Mouse (Mus musculus): Measurements from ENCODE around the gene Gna15. TPM values are rescaled to one million over a fixed set of nuclear protein-coding genes. Genes with fewer than 3 reads are reported as not detected.

The Gna15 gene
- not detected for polyA plus RNA-seq (2014; fragmentation: Illumina TruSeq; extraction: RNeasy Lipid Tissue Mini Kit (QIAGEN cat#74804); ENCODE audit: low read depth, low replicate concordance)

GRCm38 (mm10) chr10:81524051-81524605 is at the start of gene Gna15:
Gene Gna15, minus strand, starts transcription at chr10:81524225.

GRCm38 (mm10) chr10:81559163-81559626 is 35.2 kb upstream of the Gna15 start, which contains the start of gene Aes:
Gene Aes, plus strand, starts transcription at chr10:81559488.

GRCm38 (mm10) chr10:81545161-81545747 is 21.2 kb upstream of the Gna15 start, which contains the start of gene Gna11:
Gene Gna11, minus strand, starts transcription at chr10:81545190.

GRCm38 (mm10) chr10:81500032-81500431 is 24.0 kb downstream of the Gna15 start, which contains the start of gene S1pr4:
Gene S1pr4, minus strand, starts transcription at chr10:81500132.

GRCm38 (mm10) chr10:81496264-81496901 is 27.6 kb downstream of the Gna15 start, which contains the start of gene Ncln:
Gene Ncln, minus strand, starts transcription at chr10:81496392.

GRCm38 (mm10) chr10:81482533-81482889 is 41.5 kb downstream of the Gna15 start, which contains the start of gene Celf5:
Gene Celf5, minus strand, starts transcription at chr10:81482709.

GRCm38 (mm10) chr10:81455181-81455895 is 68.7 kb downstream of the Gna15 start, which contains the start of gene Nfic:
Gene Nfic, minus strand, starts transcription at chr10:81455635.

Other genes with a start within 250 kb of the Gna15 start
- gene Tjp3, start 232.6 kb downstream of the Gna15 start, polyA plus RNA-seq (2014; fragmentation: Illumina TruSeq; extraction: RNeasy Lipid Tissue Mini Kit (QIAGEN cat#74804); ENCODE audit: low read depth, low replicate concordance) = not detected
- 2.7 TPM for gene Pip5k1c, start 231.3 kb downstream of the Gna15 start, polyA plus RNA-seq (2014; fragmentation: Illumina TruSeq; extraction: RNeasy Lipid Tissue Mini Kit (QIAGEN cat#74804); ENCODE audit: low read depth, low replicate concordance)
- 1.1 TPM for gene Cactin, start 203.1 kb downstream of the Gna15 start, polyA plus RNA-seq (2014; fragmentation: Illumina TruSeq; extraction: RNeasy Lipid Tissue Mini Kit (QIAGEN cat#74804); ENCODE audit: low read depth, low replicate concordance)
- gene Tbxa2r, start 195.5 kb downstream of the Gna15 start, polyA plus RNA-seq (2014; fragmentation: Illumina TruSeq; extraction: RNeasy Lipid Tissue Mini Kit (QIAGEN cat#74804); ENCODE audit: low read depth, low replicate concordance) = not detected
- not detected for gene Gipc3, start 181.0 kb downstream of the Gna15 start, polyA plus RNA-seq (2014; fragmentation: Illumina TruSeq; extraction: RNeasy Lipid Tissue Mini Kit (QIAGEN cat#74804); ENCODE audit: low read depth, low replicate concordance)
- 7.1 TPM for gene Hmg20b, start 173.7 kb downstream of the Gna15 start, polyA plus RNA-seq (2014; fragmentation: Illumina TruSeq; extraction: RNeasy Lipid Tissue Mini Kit (QIAGEN cat#74804); ENCODE audit: low read depth, low replicate concordance)
- 0.23 TPM for gene Mfsd12, start 166.7 kb downstream of the Gna15 start, polyA plus RNA-seq (2014; fragmentation: Illumina TruSeq; extraction: RNeasy Lipid Tissue Mini Kit (QIAGEN cat#74804); ENCODE audit: low read depth, low replicate concordance)
- gene 4930404N11Rik, start 158.4 kb downstream of the Gna15 start, polyA plus RNA-seq (2014; fragmentation: Illumina TruSeq; extraction: RNeasy Lipid Tissue Mini Kit (QIAGEN cat#74804); ENCODE audit: low read depth, low replicate concordance) = not detected
- gene Fzr1, start 145.7 kb downstream of the Gna15 start, polyA plus RNA-seq (2014; fragmentation: Illumina TruSeq; extraction: RNeasy Lipid Tissue Mini Kit (QIAGEN cat#74804); ENCODE audit: low read depth, low replicate concordance) = 0.35 TPM
- not detected for gene Dohh, start 139.8 kb downstream of the Gna15 start, polyA plus RNA-seq (2014; fragmentation: Illumina TruSeq; extraction: RNeasy Lipid Tissue Mini Kit (QIAGEN cat#74804); ENCODE audit: low read depth, low replicate concordance)
- not detected for gene Gm48551, start 139.8 kb downstream of the Gna15 start, polyA plus RNA-seq (2014; fragmentation: Illumina TruSeq; extraction: RNeasy Lipid Tissue Mini Kit (QIAGEN cat#74804); ENCODE audit: low read depth, low replicate concordance)
- not detected for gene Gm48552, start 135.2 kb downstream of the Gna15 start, polyA plus RNA-seq (2014; fragmentation: Illumina TruSeq; extraction: RNeasy Lipid Tissue Mini Kit (QIAGEN cat#74804); ENCODE audit: low read depth, low replicate concordance)
- not detected for gene Smim24, start 131.2 kb downstream of the Gna15 start, polyA plus RNA-seq (2014; fragmentation: Illumina TruSeq; extraction: RNeasy Lipid Tissue Mini Kit (QIAGEN cat#74804); ENCODE audit: low read depth, low replicate concordance)
- 16.6 TPM for gene Nfic, start 68.6 kb downstream of the Gna15 start, polyA plus RNA-seq (2014; fragmentation: Illumina TruSeq; extraction: RNeasy Lipid Tissue Mini Kit (QIAGEN cat#74804); ENCODE audit: low read depth, low replicate concordance)
- gene Celf5, start 41.5 kb downstream of the Gna15 start, polyA plus RNA-seq (2014; fragmentation: Illumina TruSeq; extraction: RNeasy Lipid Tissue Mini Kit (QIAGEN cat#74804); ENCODE audit: low read depth, low replicate concordance) = 0.23 TPM
- gene Ncln, start 27.8 kb downstream of the Gna15 start, polyA plus RNA-seq (2014; fragmentation: Illumina TruSeq; extraction: RNeasy Lipid Tissue Mini Kit (QIAGEN cat#74804); ENCODE audit: low read depth, low replicate concordance) = not detected
- not detected for gene S1pr4, start 24.1 kb downstream of the Gna15 start, polyA plus RNA-seq (2014; fragmentation: Illumina TruSeq; extraction: RNeasy Lipid Tissue Mini Kit (QIAGEN cat#74804); ENCODE audit: low read depth, low replicate concordance)
- gene Gna11, start 21.0 kb upstream of the Gna15 start, polyA plus RNA-seq (2014; fragmentation: Illumina TruSeq; extraction: RNeasy Lipid Tissue Mini Kit (QIAGEN cat#74804); ENCODE audit: low read depth, low replicate concordance) = 4.8 TPM
- 30.2 TPM for gene Aes, start 35.3 kb upstream of the Gna15 start, polyA plus RNA-seq (2014; fragmentation: Illumina TruSeq; extraction: RNeasy Lipid Tissue Mini Kit (QIAGEN cat#74804); ENCODE audit: low read depth, low replicate concordance)
- gene Tle2, start 50.3 kb upstream of the Gna15 start, polyA plus RNA-seq (2014; fragmentation: Illumina TruSeq; extraction: RNeasy Lipid Tissue Mini Kit (QIAGEN cat#74804); ENCODE audit: low read depth, low replicate concordance) = 4.4 TPM
- gene Tle6, start 76.8 kb upstream of the Gna15 start, polyA plus RNA-seq (2014; fragmentation: Illumina TruSeq; extraction: RNeasy Lipid Tissue Mini Kit (QIAGEN cat#74804); ENCODE audit: low read depth, low replicate concordance) = 2.6 TPM
- 1.3 TPM for gene BC025920, start 82.0 kb upstream of the Gna15 start, polyA plus RNA-seq (2014; fragmentation: Illumina TruSeq; extraction: RNeasy Lipid Tissue Mini Kit (QIAGEN cat#74804); ENCODE audit: low read depth, low replicate concordance)
- gene Sirt6, start 103.6 kb upstream of the Gna15 start, polyA plus RNA-seq (2014; fragmentation: Illumina TruSeq; extraction: RNeasy Lipid Tissue Mini Kit (QIAGEN cat#74804); ENCODE audit: low read depth, low replicate concordance) = not detected
- gene Ankrd24, start 104.3 kb upstream of the Gna15 start, polyA plus RNA-seq (2014; fragmentation: Illumina TruSeq; extraction: RNeasy Lipid Tissue Mini Kit (QIAGEN cat#74804); ENCODE audit: low read depth, low replicate concordance) = 3.0 TPM
- gene Gm10778, start 124.8 kb upstream of the Gna15 start, polyA plus RNA-seq (2014; fragmentation: Illumina TruSeq; extraction: RNeasy Lipid Tissue Mini Kit (QIAGEN cat#74804); ENCODE audit: low read depth, low replicate concordance) = 14.4 TPM
- gene Zfp433, start 180.6 kb upstream of the Gna15 start, polyA plus RNA-seq (2014; fragmentation: Illumina TruSeq; extraction: RNeasy Lipid Tissue Mini Kit (QIAGEN cat#74804); ENCODE audit: low read depth, low replicate concordance) = 30.4 TPM
- 15.6 TPM for gene Gm3055, start 246.9 kb upstream of the Gna15 start, polyA plus RNA-seq (2014; fragmentation: Illumina TruSeq; extraction: RNeasy Lipid Tissue Mini Kit (QIAGEN cat#74804); ENCODE audit: low read depth, low replicate concordance)